17 mouse cellular contexts compared by ENCODE assay signal in genomic region chr10:103910098-103910497, GRCm38 (mm10).
"Had no signal": no experiment of that assay in that cellular context is flagged by ENCODE, and none has a peak within 500 bp of the region (broad histone marks: within the 10 kb centered on the region; RNA-seq: fewer than 3 reads in every experiment).

No protein-coding gene starts in this region.

- H3K4me3 ChIP-seq: intestine, embryonic 15.5 days; layer of hippocampus, adult 2 months; midbrain, embryonic 15.5 days; neural tube, embryonic 12.5 days had no signal

- H3K9me3 ChIP-seq: intestine, embryonic 15.5 days; midbrain, embryonic 15.5 days; neural tube, embryonic 12.5 days had no signal

- H3K9ac ChIP-seq: intestine, embryonic 15.5 days; liver, embryonic 14.5 days; midbrain, embryonic 15.5 days; neural tube, embryonic 12.5 days had no signal

- H3K36me3 ChIP-seq: intestine, embryonic 15.5 days; midbrain, embryonic 15.5 days; neural tube, embryonic 12.5 days had no signal

- ATAC-seq: hindbrain, postnatal 0 days; intestine, embryonic 15.5 days; lung, postnatal 0 days; midbrain, embryonic 15.5 days had no signal

- H3K27ac ChIP-seq: hindbrain, postnatal 0 days; intestine, embryonic 15.5 days; layer of hippocampus, adult 2 months; liver, embryonic 14.5 days; midbrain, embryonic 15.5 days; neural tube, embryonic 12.5 days had no signal

- H3K27me3 ChIP-seq: intestine, embryonic 15.5 days; midbrain, embryonic 15.5 days; neural tube, embryonic 12.5 days had no signal

- DNase-seq: kidney, adult 8-10 months; kidney, postnatal 36 days; left cerebral cortex, postnatal 4 days; lung, adult 18-20 months; lung, postnatal 4 days; retina, postnatal 1 day; right cerebral cortex, postnatal 14 days; thymus, adult 18-20 months; thymus, postnatal 14 days had no signal

- H3K4me1 ChIP-seq: intestine, embryonic 15.5 days; midbrain, embryonic 15.5 days; neural tube, embryonic 12.5 days had no signal

- H3K4me2 ChIP-seq: intestine, embryonic 15.5 days; midbrain, embryonic 11.5 days; midbrain, embryonic 15.5 days; neural tube, embryonic 12.5 days had no signal
